8 mouse cellular contexts compared by ENCODE assay signal in genomic region chr17:26451651-26452295, GRCm38 (mm10). TPM values are rescaled to one million over a fixed set of nuclear protein-coding genes. Genes with fewer than 3 reads are reported as not detected.
DNase-seq lines count a peak whose midpoint lies in the region; ATAC-seq and TF ChIP-seq lines count a peak whose summit lies in the region.

No protein-coding gene starts in this region.

- no peaks in the 10 kb centered on the region for H3K9me3 ChIP-seq in lung, embryonic 14.5 days (ENCODE audit: low read depth, low read length)
- no peaks in the 10 kb centered on the region for H3K9me3 ChIP-seq in stomach, embryonic 14.5 days (ENCODE audit: control insufficient read depth, low read depth, low read length)

- H3K4me3 ChIP-seq in bone marrow macrophage, adult 2 months (ENCODE audit: insufficient read depth, low read length), result no peak overlapping the region
- no peak overlapping the region for H3K4me3 ChIP-seq in lung, embryonic 14.5 days (ENCODE audit: low read depth, low read length)
- no peak overlapping the region for H3K4me3 ChIP-seq in stomach, embryonic 14.5 days (ENCODE audit: low read depth, low read length)

- no peak overlapping the region for H3K9ac ChIP-seq in lung, embryonic 14.5 days
- H3K9ac ChIP-seq in stomach, embryonic 14.5 days (replicated peaks; ENCODE audit: low read depth, low read length), result no peak overlapping the region

- no peaks in the 10 kb centered on the region for H3K4me1 ChIP-seq in bone marrow macrophage, adult 2 months (ENCODE audit: control insufficient read depth, insufficient read depth, low read length)
- H3K4me1 ChIP-seq in lung, embryonic 14.5 days (ENCODE audit: insufficient read depth), result peaks cover 3% of the 10 kb centered on the region; the same call in 1 of the 2 replicates
- H3K4me1 ChIP-seq in stomach, embryonic 14.5 days (ENCODE audit: control insufficient read depth, insufficient read depth, low read length), result no peaks in the 10 kb centered on the region

- peak; percentile 62; the same call in 1 of the 2 replicates for ATAC-seq in lung, embryonic 14.5 days (ENCODE audit: insufficient read depth)
- peak; percentile 46; the same call in 1 of the 2 replicates for ATAC-seq in stomach, embryonic 14.5 days (ENCODE audit: insufficient number of reproducible peaks, insufficient read depth, low FRiP score, low read depth)

- 0 out of 2 replicates have a peak, but pooled peaks cover 7% of the 10 kb centered on the region for H3K36me3 ChIP-seq in lung, embryonic 14.5 days (ENCODE audit: insufficient read depth)
- H3K36me3 ChIP-seq in stomach, embryonic 14.5 days (ENCODE audit: control insufficient read depth, insufficient read depth, low read length), result no peaks in the 10 kb centered on the region

- peak; percentile 67 to 73 for DNase-seq in cerebellum, postnatal 10 days
- DNase-seq in cerebellum, adult 9-10 months, result no peak
- peak; percentile 64 for DNase-seq in 416B (ENCODE audit: low read depth)
- DNase-seq in gastrocnemius, adult 8-10 months (ENCODE audit: low spot score in 2 of 2), result peak; percentile 52 to 57
- DNase-seq in kidney, adult 11 months, result peak; percentile 78
- DNase-seq in lung, embryonic 14.5 days, result peak; percentile 61

- H3K4me2 ChIP-seq in lung, embryonic 14.5 days, result no peak overlapping the region
- H3K4me2 ChIP-seq in stomach, embryonic 14.5 days (replicated peaks; ENCODE audit: low read depth, low read length), result no peak overlapping the region

- TF ChIP-seq CTCF in bone marrow macrophage, adult 2 months (IDR thresholded peaks at IDR 0.05; ENCODE audit: low read depth, low read length), result peak; percentile 55
- TF ChIP-seq CTCF in lung, embryonic 14.5 days (IDR thresholded peaks at IDR 0.05; ENCODE audit: low read depth), result peak; percentile 60

- no peak for TF ChIP-seq POLR2A in bone marrow macrophage, adult 2 months (IDR thresholded peaks at IDR 0.05; ENCODE audit: borderline replicate concordance, low read depth, low read length)

- no peak overlapping the region for H3K27ac ChIP-seq in bone marrow macrophage, adult 2 months (ENCODE audit: insufficient read depth, low read depth, low read length)
- H3K27ac ChIP-seq in lung, embryonic 14.5 days (ENCODE audit: low read depth), result 0 out of 2 replicates have a peak overlapping the region, but pooled peaks have one; percentile 30
- H3K27ac ChIP-seq in stomach, embryonic 14.5 days (ENCODE audit: low read length), result no peak overlapping the region

- WGBS in lung, embryonic 14.5 days, result 24% methylated on average over 8 of the region's 8 CpGs
- WGBS in stomach, embryonic 14.5 days, result 30% methylated on average over 8 of the region's 8 CpGs

- no peaks in the 10 kb centered on the region for H3K27me3 ChIP-seq in lung, embryonic 14.5 days (ENCODE audit: insufficient read depth, low read length)
- H3K27me3 ChIP-seq in stomach, embryonic 14.5 days (ENCODE audit: control insufficient read depth, insufficient read depth, low read length), result no peaks in the 10 kb centered on the region

RNA-seq across cellular contexts. Expression of gene Neurl1b, which starts 37.1 kb away (rescaled TPM):
- polyA plus RNA-seq in bone marrow macrophage, adult 2 months (2012; ENCODE audit: insufficient read depth, insufficient read length, missing spikeins), result 6.6 and 7.9 TPM in 2 replicates
- 1 to 10 TPM; 1.9 to 3.5 (median 2.5) TPM for total RNA-seq in gastrocnemius, adult 8-10 months (2022)
- polyA plus RNA-seq in lung, embryonic 14.5 days (2014; fragmentation: Nextera tagmentation; extraction: Ambion mirVana), result 1.9 and 2.1 TPM in 2 replicates
- polyA plus RNA-seq in stomach, embryonic 14.5 days (2014; fragmentation: Nextera tagmentation; extraction: Ambion mirVana), result 5.0 and 6.0 TPM in 2 replicates
